Mouse (Mus musculus) liver, embryonic 16.5 days (tissue): ENCODE data around the gene Lama1. TPM values are rescaled to one million over a fixed set of nuclear protein-coding genes. Genes with fewer than 3 reads are reported as not detected.

Source experiments
- ATAC-seq: fragments of 200-750 bp; cut with Nextera tagmentation; 2 replicates; pipeline ENCODE4 v1.8.0; 2017; ENCODE audit warnings: low read depth, mild to moderate bottlenecking, moderate number of reproducible peaks, moderate library complexity
- H3K27ac ChIP-seq: fragments of 300-500 bp; sonication (generic); 2 replicates; pipeline ENCODE4 v1.5.1; 2014; ENCODE audit warnings: mild to moderate bottlenecking, low read length
- H3K27me3 ChIP-seq: fragments of 300-500 bp; sonication (generic); 2 replicates; pipeline ENCODE4 v1.6.1; 2014; ENCODE audit warnings: low read depth, low read length, mixed read lengths; ENCODE audit not compliant: control insufficient read depth, insufficient read depth
- H3K36me3 ChIP-seq: fragments of 300-500 bp; sonication (generic); 2 replicates; pipeline ENCODE4 v1.6.1; 2014; ENCODE audit warnings: mild to moderate bottlenecking; ENCODE audit not compliant: control insufficient read depth, insufficient read depth
- H3K4me1 ChIP-seq: fragments of 300-500 bp; sonication (generic); 2 replicates; pipeline ENCODE4 v1.6.1; 2014; ENCODE audit warnings: low read depth, low read length, mixed read lengths; ENCODE audit not compliant: control insufficient read depth
- H3K4me2 ChIP-seq: fragments of 300-500 bp; sonication (generic); 2 replicates; pipeline ENCODE4 v1.6.1; 2014; ENCODE audit warnings: low read depth, low read length, mixed read lengths
- H3K4me3 ChIP-seq: fragments of 300-500 bp; sonication (generic); 2 replicates; pipeline ENCODE4 v1.5.1; 2014; ENCODE audit warnings: low read depth, mild to moderate bottlenecking, low read length
- H3K9ac ChIP-seq: fragments of 300-500 bp; sonication (generic); 2 replicates; pipeline ENCODE4 v1.6.1; 2014; ENCODE audit warnings: low read depth, low read length
- H3K9me3 ChIP-seq: fragments of 300-500 bp; sonication (generic); replicated peaks from 2 replicates; pipeline ENCODE4 v1.6.1; 2016; ENCODE audit warnings: low read length; ENCODE audit not compliant: control insufficient read depth
- WGBS: fragments of 180-500 bp; shearing (Covaris S2); extraction: QIAGEN DNeasy Blood & Tissue Kit; methylation state at CpG from one replicate; pipeline ENCODE4 v1.1.7; 2014; ENCODE audit not compliant: insufficient replicate concordance; 5-methylcytosine and 5-hydroxymethylcytosine counted together
- polyA plus RNA-seq: library from polyadenylated mRNA; unstranded; fragments of >200 nt; fragmentation: Nextera tagmentation; extraction: Ambion mirVana; gene quantifications from 2 replicates; pipeline ENCODE4 v1.2.1, GENCODE M21; 2015

The Lama1 gene
- polyA plus RNA-seq, 1 experiment from 2014 or later: 2.0 TPM

- 57% methylated on average over 4 of the region's 4 CpGs for WGBS
- Histone ChIP-seq H3K9me3 (no peaks in the 10 kb centered on the region), H3K4me3 (no peak overlapping the region), H3K27me3 (no peaks in the 10 kb centered on the region), H3K27ac (no peak overlapping the region), H3K36me3 (no peaks in the 10 kb centered on the region), H3K9ac (no peak overlapping the region), H3K4me2 (no peak overlapping the region), H3K4me1 (no peaks in the 10 kb centered on the region)
- no peak for ATAC-seq
Observed at GRCm38 (mm10) chr17:67779812-67780211, 82.8 kb downstream of the Lama1 start.

- Histone ChIP-seq H3K36me3 (no peaks in the 10 kb centered on the region), H3K9me3 (no peaks in the 10 kb centered on the region; the same call in 1 of the 2 replicates), H3K4me1 (no peaks in the 10 kb centered on the region), H3K27me3 (no peaks in the 10 kb centered on the region), H3K9ac (no peak overlapping the region), H3K27ac (no peak overlapping the region), H3K4me3 (no peak overlapping the region), H3K4me2 (no peak overlapping the region)
- 76% methylated on average over 10 of the region's 10 CpGs for WGBS
- ATAC-seq: no peak
Observed at GRCm38 (mm10) chr17:67791091-67791490, 94.0 kb downstream of the Lama1 start.

DNA sequence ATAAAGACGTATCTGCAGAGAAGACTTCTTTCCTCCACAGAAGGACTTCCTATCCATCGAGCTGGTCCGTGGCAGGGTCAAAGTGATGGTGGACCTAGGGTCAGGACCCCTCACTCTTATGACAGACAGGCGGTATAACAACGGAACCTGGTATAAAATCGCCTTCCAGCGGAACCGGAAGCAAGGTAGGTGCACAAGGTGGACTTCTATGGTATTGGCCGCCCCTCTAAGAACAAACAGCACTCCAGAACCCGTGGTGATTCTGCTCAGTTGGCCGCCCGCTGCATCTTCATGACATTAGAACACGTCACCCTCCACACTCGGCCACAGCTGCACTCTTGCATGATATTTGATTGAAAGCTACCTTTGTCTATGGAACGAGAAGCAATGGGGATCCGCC, 112.1 kb downstream of the Lama1 start:
- no peak for ATAC-seq

GRCm38 (mm10) chr17:67813666-67814065, 116.6 kb downstream of the Lama1 start:
- Histone ChIP-seq H3K4me1 (no peaks in the 10 kb centered on the region), H3K9me3 (no peaks in the 10 kb centered on the region; the same call in 1 of the 2 replicates), H3K36me3 (no peaks in the 10 kb centered on the region), H3K4me2 (no peak overlapping the region), H3K4me3 (no peak overlapping the region), H3K27me3 (no peaks in the 10 kb centered on the region), H3K27ac (no peak overlapping the region), H3K9ac (no peak overlapping the region)
- 59% methylated on average over 6 of the region's 6 CpGs for WGBS
- no peak for ATAC-seq

More for the DNA sequence above, 112.1 kb downstream of the Lama1 start:
- Histone ChIP-seq H3K4me3 (no peak overlapping the region), H3K27ac (no peak overlapping the region), H3K4me1 (no peaks in the 10 kb centered on the region), H3K4me2 (no peak overlapping the region), H3K9ac (no peak overlapping the region), H3K27me3 (no peaks in the 10 kb centered on the region), H3K36me3 (no peaks in the 10 kb centered on the region), H3K9me3 (no peaks in the 10 kb centered on the region)
- WGBS: 74% methylated on average over 16 of the region's 16 CpGs

DNA sequence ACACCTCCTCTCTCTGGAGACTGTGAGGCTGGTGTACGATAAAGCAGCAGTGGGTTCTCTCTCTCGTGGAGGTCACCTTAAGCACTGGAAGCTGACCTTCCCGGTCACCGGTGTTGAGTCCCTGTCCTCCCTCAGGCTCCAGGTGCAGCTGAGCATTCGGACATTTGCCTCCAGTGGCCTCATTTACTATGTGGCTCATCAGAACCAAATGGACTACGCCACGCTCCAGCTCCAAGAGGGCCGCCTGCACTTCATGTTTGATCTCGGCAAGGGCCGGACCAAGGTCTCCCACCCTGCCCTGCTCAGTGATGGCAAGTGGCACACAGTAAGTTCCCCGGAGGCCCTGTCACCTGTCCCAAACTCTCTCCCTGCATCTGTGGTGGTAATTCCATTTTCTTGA, 118.7 kb downstream of the Lama1 start:
- Histone ChIP-seq H3K9ac (no peak overlapping the region), H3K4me2 (no peak overlapping the region), H3K4me1 (no peaks in the 10 kb centered on the region), H3K36me3 (no peaks in the 10 kb centered on the region), H3K9me3 (no peaks in the 10 kb centered on the region; the same call in 1 of the 2 replicates), H3K27ac (no peak overlapping the region), H3K27me3 (no peaks in the 10 kb centered on the region), H3K4me3 (no peak overlapping the region)
- WGBS: 78% methylated on average over 11 of the region's 11 CpGs
- ATAC-seq: no peak

- Histone ChIP-seq H3K36me3 (no peaks in the 10 kb centered on the region), H3K4me3 (no peak overlapping the region), H3K4me2 (no peak overlapping the region), H3K9ac (no peak overlapping the region), H3K27ac (no peak overlapping the region), H3K9me3 (no peaks in the 10 kb centered on the region; the same call in 1 of the 2 replicates), H3K4me1 (no peaks in the 10 kb centered on the region), H3K27me3 (no peaks in the 10 kb centered on the region)
- ATAC-seq: no peak
- WGBS: 76% methylated on average over 10 of the region's 10 CpGs
Observed at GRCm38 (mm10) chr17:67816916-67817315, 119.9 kb downstream of the Lama1 start.

GRCm38 (mm10) chr17:67827431-67827830, 130.4 kb downstream of the Lama1 start:
- Histone ChIP-seq H3K27me3 (no peaks in the 10 kb centered on the region), H3K9ac (no peak overlapping the region), H3K9me3 (peaks cover 2% of the 10 kb centered on the region; the same call in 1 of the 2 replicates), H3K4me2 (no peak overlapping the region), H3K4me3 (no peak overlapping the region), H3K27ac (no peak overlapping the region), H3K4me1 (no peaks in the 10 kb centered on the region), H3K36me3 (no peaks in the 10 kb centered on the region)
- 76% methylated on average over 3 of the region's 3 CpGs for WGBS
- ATAC-seq: no peak

GRCm38 (mm10) chr17:67836146-67836895, 139.3 kb downstream of the Lama1 start:
- Histone ChIP-seq H3K36me3 (no peaks in the 10 kb centered on the region), H3K4me1 (no peaks in the 10 kb centered on the region), H3K9me3 (no peaks in the 10 kb centered on the region), H3K9ac (no peak overlapping the region), H3K27ac (no peak overlapping the region), H3K4me3 (no peak overlapping the region), H3K27me3 (no peaks in the 10 kb centered on the region), H3K4me2 (no peak overlapping the region)
- ATAC-seq: no peak
- WGBS: 75% methylated on average over 20 of the region's 20 CpGs

DNA sequence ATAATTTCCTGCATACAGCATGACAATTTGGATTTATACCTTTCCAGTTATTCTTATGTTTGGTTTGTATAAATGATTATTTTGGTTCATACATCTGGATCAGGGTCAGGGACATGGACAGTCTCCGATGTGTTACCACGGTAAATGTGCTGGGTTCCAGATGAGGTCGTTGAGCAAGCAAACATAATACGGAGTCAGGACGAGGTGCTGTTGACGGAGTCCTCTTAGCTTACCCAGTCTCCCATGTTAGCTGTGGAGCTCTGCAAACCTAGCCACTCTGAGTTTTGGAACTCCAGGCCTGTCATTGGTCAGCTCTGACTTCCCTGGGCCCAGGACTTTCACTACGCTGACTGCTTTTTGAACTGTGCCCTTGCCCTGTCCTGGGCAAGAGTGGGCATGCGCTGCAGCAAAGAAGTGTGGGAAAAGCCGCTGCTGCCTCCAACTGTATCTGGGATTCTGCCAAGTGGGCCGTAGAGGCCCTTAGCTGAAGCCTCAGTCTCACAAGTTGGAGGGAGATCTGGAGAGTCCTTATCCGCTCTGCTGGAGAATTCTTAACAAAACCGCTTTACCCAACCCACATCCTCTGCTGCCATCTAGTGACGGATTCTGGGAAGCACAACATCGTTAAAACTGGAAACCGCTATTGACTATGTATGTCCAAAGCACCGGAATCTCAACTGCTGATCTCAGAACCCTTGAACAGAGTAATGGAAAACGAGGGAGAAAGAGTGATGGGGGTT, 140.5 kb downstream of the Lama1 start:
- Histone ChIP-seq H3K9me3 (no peaks in the 10 kb centered on the region), H3K4me2 (no peak overlapping the region), H3K27ac (no peak overlapping the region), H3K4me3 (no peak overlapping the region), H3K9ac (no peak overlapping the region), H3K36me3 (no peaks in the 10 kb centered on the region), H3K27me3 (no peaks in the 10 kb centered on the region), H3K4me1 (no peaks in the 10 kb centered on the region)
- ATAC-seq: no peak
- WGBS: 53% methylated on average over 17 of the region's 17 CpGs
